21 mouse cellular contexts compared by ENCODE assay signal in genomic region chr19:22074042-22074441, GRCm38 (mm10).
DNase-seq lines count a peak whose midpoint lies in the region; ATAC-seq and TF ChIP-seq lines count a peak whose summit lies in the region.
"Had no signal": no experiment of that assay in that cellular context is flagged by ENCODE, and none has a peak within 500 bp of the region (broad histone marks: within the 10 kb centered on the region; RNA-seq: fewer than 3 reads in every experiment).

No protein-coding gene starts in this region.

- WGBS in forebrain, embryonic 14.5 days = 36% methylated on average over 7 of the region's 7 CpGs
- WGBS in forebrain, embryonic 10.5 days = 84% methylated on average over 7 of the region's 7 CpGs
- 60% methylated on average over 7 of the region's 7 CpGs for WGBS in lung, embryonic 15.5 days
- WGBS in lung, adult 2 months = 66% methylated on average over 7 of the region's 7 CpGs

- TF ChIP-seq POLR2A in lung, adult 2 months (IDR thresholded peaks at IDR 0.05; ENCODE audit: borderline replicate concordance, extremely low read depth, low read depth, low read length) = no peak

- H3K4me3 ChIP-seq in forebrain, embryonic 14.5 days (ENCODE audit: low read depth, low read length) = no peak overlapping the region
- H3K4me3 ChIP-seq in forebrain, embryonic 10.5 days = no peak overlapping the region
- no peak overlapping the region for H3K4me3 ChIP-seq in lung, embryonic 15.5 days
- H3K4me3 ChIP-seq in lung, adult 2 months (replicated peaks; ENCODE audit: extremely low read depth, low read depth, low read length) = no peak overlapping the region
- H3K4me3 ChIP-seq: embryonic facial prominence, embryonic 13.5 days; hindbrain, embryonic 13.5 days; limb, embryonic 12.5 days; liver, embryonic 12.5 days; midbrain, embryonic 12.5 days had no signal

- no peak overlapping the region for H3K9ac ChIP-seq in forebrain, embryonic 14.5 days (ENCODE audit: low read length)
- H3K9ac ChIP-seq in lung, embryonic 15.5 days = no peak overlapping the region
- H3K9ac ChIP-seq: embryonic facial prominence, embryonic 13.5 days; hindbrain, embryonic 13.5 days; limb, embryonic 12.5 days; liver, embryonic 12.5 days; midbrain, embryonic 12.5 days had no signal

- peak; percentile 58; the same call in 1 of the 2 replicates for ATAC-seq in forebrain, embryonic 14.5 days
- ATAC-seq in lung, embryonic 15.5 days (ENCODE audit: borderline replicate concordance, extremely low read depth, low FRiP score, low TSS enrichment) = peak; percentile 39; the same call in 1 of the 2 replicates
- ATAC-seq: liver, embryonic 12.5 days had no signal

- no peaks in the 10 kb centered on the region for H3K4me1 ChIP-seq in forebrain, embryonic 14.5 days (ENCODE audit: control insufficient read depth, insufficient read depth, low read length)
- no peaks in the 10 kb centered on the region for H3K4me1 ChIP-seq in forebrain, embryonic 10.5 days
- no peaks in the 10 kb centered on the region for H3K4me1 ChIP-seq in lung, embryonic 15.5 days
- no peaks in the 10 kb centered on the region for H3K4me1 ChIP-seq in lung, adult 2 months (ENCODE audit: control insufficient read depth, insufficient read depth, low read length)
- H3K4me1 ChIP-seq: embryonic facial prominence, embryonic 13.5 days; hindbrain, embryonic 13.5 days; limb, embryonic 12.5 days; liver, embryonic 12.5 days had no signal

- H3K9me3 ChIP-seq in forebrain, embryonic 14.5 days (replicated peaks; ENCODE audit: control insufficient read depth, low read length) = no peaks in the 10 kb centered on the region
- no peaks in the 10 kb centered on the region for H3K9me3 ChIP-seq in forebrain, embryonic 10.5 days
- H3K9me3 ChIP-seq in lung, embryonic 15.5 days = no peaks in the 10 kb centered on the region
- H3K9me3 ChIP-seq: hindbrain, embryonic 13.5 days; limb, embryonic 12.5 days; liver, embryonic 12.5 days; midbrain, embryonic 12.5 days had no signal

- DNase-seq in forebrain, embryonic 14.5 days (ENCODE audit: low spot score) = peak; percentile 82
- DNase-seq in forebrain, embryonic 10.5 days (ENCODE audit: extremely low spot score, low spot score) = no peak
- DNase-seq in lung, adult 2 months = no peak
- DNase-seq in testis, postnatal 14 days (ENCODE audit: low spot score) = peak; percentile 24
- DNase-seq in testis, postnatal 10 days (ENCODE audit: low spot score) = no peak
- DNase-seq in c-Kit-positive CD71-positive TER-119-positive erythroid progenitor cells, embryonic 14.5 days (ENCODE audit: low spot score) = no peak
- DNase-seq: adrenal gland, postnatal 36 days; cerebellum, adult 9-11 months; gastrocnemius, postnatal 36 days; kidney, adult 9 months; kidney, postnatal 36 days; right cerebral cortex, postnatal 14 days; spleen, adult 18-20 months; thymus, adult 2 months had no signal

- no peak overlapping the region for H3K4me2 ChIP-seq in forebrain, embryonic 14.5 days (ENCODE audit: low read length)
- no peak overlapping the region for H3K4me2 ChIP-seq in lung, embryonic 15.5 days
- H3K4me2 ChIP-seq: embryonic facial prominence, embryonic 13.5 days; hindbrain, embryonic 13.5 days; limb, embryonic 12.5 days; liver, embryonic 12.5 days; midbrain, embryonic 12.5 days had no signal

- no peak for TF ChIP-seq CTCF in lung, adult 2 months (IDR thresholded peaks at IDR 0.05; ENCODE audit: insufficient read depth, low read length)

- no peak overlapping the region for H3K27ac ChIP-seq in forebrain, embryonic 14.5 days (ENCODE audit: low read depth, low read length)
- no peak overlapping the region for H3K27ac ChIP-seq in forebrain, embryonic 10.5 days
- H3K27ac ChIP-seq in lung, embryonic 15.5 days = no peak overlapping the region
- H3K27ac ChIP-seq: embryonic facial prominence, embryonic 13.5 days; hindbrain, embryonic 13.5 days; limb, embryonic 12.5 days; liver, embryonic 12.5 days; midbrain, embryonic 12.5 days had no signal

- no peaks in the 10 kb centered on the region for H3K36me3 ChIP-seq in forebrain, embryonic 14.5 days (ENCODE audit: control insufficient read depth, insufficient read depth, low read length)
- H3K36me3 ChIP-seq in forebrain, embryonic 10.5 days (replicated peaks) = no peaks in the 10 kb centered on the region
- no peaks in the 10 kb centered on the region for H3K36me3 ChIP-seq in lung, embryonic 15.5 days
- H3K36me3 ChIP-seq: embryonic facial prominence, embryonic 13.5 days; hindbrain, embryonic 13.5 days; limb, embryonic 12.5 days; liver, embryonic 12.5 days; midbrain, embryonic 12.5 days had no signal

- no peaks in the 10 kb centered on the region for H3K27me3 ChIP-seq in forebrain, embryonic 14.5 days (replicated peaks; ENCODE audit: control insufficient read depth, insufficient read depth, low read length)
- no peaks in the 10 kb centered on the region for H3K27me3 ChIP-seq in forebrain, embryonic 10.5 days (ENCODE audit: poor library complexity, severe bottlenecking)
- H3K27me3 ChIP-seq in lung, embryonic 15.5 days = no peaks in the 10 kb centered on the region
- H3K27me3 ChIP-seq: CH12.LX; embryonic facial prominence, embryonic 13.5 days; hindbrain, embryonic 13.5 days; limb, embryonic 12.5 days; liver, embryonic 12.5 days; midbrain, embryonic 12.5 days had no signal

Comparison
In these comparisons a context has a peak if more than half of its experiments do, and no peak if none do; other contexts are left out.
1. DNase-seq: peak in forebrain, embryonic 14.5 days (single experiment) and testis, postnatal 14 days (single experiment); none in forebrain, embryonic 10.5 days (single experiment), lung, adult 2 months (single experiment), testis, postnatal 10 days (single experiment) and c-Kit-positive CD71-positive TER-119-positive erythroid progenitor cells, embryonic 14.5 days (single experiment).